Mouse (Mus musculus) C2C12 (cell line): Measurements from ENCODE around the gene Trpm2. TPM values are rescaled to one million over a fixed set of nuclear protein-coding genes. Genes with fewer than 3 reads are reported as not detected.

Source experiments
- H3K27me3 ChIP-seq: one replicate; pipeline ENCODE4 v1.6.1; 2011; ENCODE audit not compliant: control insufficient read depth, insufficient read depth, insufficient read length
- H3K36me3 ChIP-seq: one replicate; pipeline ENCODE4 v1.6.1; 2011; ENCODE audit not compliant: control insufficient read depth, insufficient read depth
- H3K4me3 ChIP-seq: one replicate; pipeline ENCODE4 v1.5.1; 2011; ENCODE audit warnings: mild to moderate bottlenecking, control low read depth; ENCODE audit not compliant: poor library complexity, insufficient read depth, severe bottlenecking
- H3K79me2 ChIP-seq: one replicate; pipeline ENCODE4 v1.6.1; 2011; ENCODE audit not compliant: control insufficient read depth, insufficient read depth
- H3K79me3 ChIP-seq: one replicate; pipeline ENCODE4 v1.6.1; 2011; ENCODE audit warnings: low read depth, control low read depth
- H3ac ChIP-seq: one replicate; pipeline ENCODE3; 2011; ENCODE audit warnings: low read depth; ENCODE audit not compliant: control insufficient read depth, insufficient read length
- CEBPB ChIP-seq: IDR thresholded peaks from one replicate; pipeline ENCODE4 v1.6.1; 2011; ENCODE audit warnings: low read depth, mild to moderate bottlenecking, control low read depth, moderate library complexity
- CTCF ChIP-seq: IDR thresholded peaks from one replicate; pipeline ENCODE4 v1.5.1; 2011; ENCODE audit not compliant: control insufficient read depth, insufficient read depth, insufficient read length
- FOSL1 ChIP-seq: IDR thresholded peaks from one replicate; pipeline ENCODE4 v1.8.0; 2011; ENCODE audit warnings: mild to moderate bottlenecking, low read length; ENCODE audit not compliant: poor library complexity, insufficient read depth, severe bottlenecking
- MAX ChIP-seq: IDR thresholded peaks from one replicate; pipeline ENCODE4 v1.6.1; 2011; ENCODE audit warnings: mild to moderate bottlenecking, control low read depth
- MYOD1 ChIP-seq: IDR thresholded peaks from one replicate; pipeline ENCODE4 v1.6.1; 2011; ENCODE audit warnings: low read depth; ENCODE audit not compliant: control insufficient read depth, insufficient read length
- MYOG ChIP-seq: IDR thresholded peaks from one replicate; pipeline ENCODE4 v1.6.1; 2011; ENCODE audit not compliant: control insufficient read depth, insufficient read length; ENCODE audit errors: extremely low read depth
- USF1 ChIP-seq: IDR thresholded peaks from one replicate; pipeline ENCODE4 v1.6.1; 2011; ENCODE audit warnings: low read depth, mild to moderate bottlenecking, control low read depth, moderate library complexity
- polyA plus RNA-seq: library from polyadenylated mRNA; unstranded; fragments of >200 nt; fragmentation: generic; extraction: Trizol; gene quantifications from one replicate; pipeline ENCODE4 v1.2.1, GENCODE M21; 2012; ENCODE audit warnings: missing spikeins

The Trpm2 gene
- polyA plus RNA-seq, 1 experiment = 0.02 TPM

- H3K79me3 ChIP-seq = no peaks in the 10 kb centered on the region
- H3K79me2 ChIP-seq = no peaks in the 10 kb centered on the region
- no peak overlapping the region for H3K4me3 ChIP-seq
- H3K36me3 ChIP-seq = peaks cover 50% of the 10 kb centered on the region
- H3ac ChIP-seq = no peak overlapping the region
- TF ChIP-seq MYOG (no peak), CTCF (no peak), CEBPB (no peak), MAX (no peak), FOSL1 (no peak), USF1 (no peak), MYOD1 (no peak)
- no peaks in the 10 kb centered on the region for H3K27me3 ChIP-seq
These were observed 25.3 kb upstream of the Trpm2 start for GRCm38 (mm10) chr10:77995639-77996038.

- Histone ChIP-seq H3K4me3 (no peak overlapping the region), H3K79me2 (no peaks in the 10 kb centered on the region), H3K36me3 (peaks cover 26% of the 10 kb centered on the region), H3K79me3 (no peaks in the 10 kb centered on the region), H3ac (no peak overlapping the region), H3K27me3 (no peaks in the 10 kb centered on the region)
- TF ChIP-seq CEBPB (no peak), MAX (no peak), CTCF (no peak), FOSL1 (no peak)
These were observed 15.4 kb upstream of the Trpm2 start for GRCm38 (mm10) chr10:77985775-77986174.

- no peaks in the 10 kb centered on the region for H3K79me2 ChIP-seq
- H3K36me3 ChIP-seq = peaks cover 16% of the 10 kb centered on the region
These were observed 14.3 kb upstream of the Trpm2 start for GRCm38 (mm10) chr10:77984660-77985059.

GRCm38 (mm10) chr10:77978351-77979350, 8.3 kb upstream of the Trpm2 start, which contains the start of gene 1810043G02Rik:
TSS of gene 1810043G02Rik (plus strand) at chr10:77978524.
- Histone ChIP-seq H3K36me3 (peaks cover 3% of the 10 kb centered on the region), H3ac (peak within 1 kb of the TSS; percentile 98), H3K79me3 (no peaks in the 10 kb centered on the region), H3K4me3 (peak within 1 kb of the TSS; percentile 53), H3K27me3 (no peaks in the 10 kb centered on the region), H3K79me2 (peaks cover 5% of the 10 kb centered on the region)
- TF ChIP-seq MAX (peak; percentile 76), CEBPB (no peak), MYOG (no peak), MYOD1 (no peak)

More at GRCm38 (mm10) chr10:77984660-77985059, 14.3 kb upstream of the Trpm2 start:
- Histone ChIP-seq H3ac (no peak overlapping the region), H3K4me3 (no peak overlapping the region), H3K27me3 (no peaks in the 10 kb centered on the region), H3K79me3 (no peaks in the 10 kb centered on the region)
- peak; percentile 54 for TF ChIP-seq CTCF
- no peak for TF ChIP-seq FOSL1

GRCm38 (mm10) chr10:77976458-77977150, 6.2 kb upstream of the Trpm2 start:
- Histone ChIP-seq H3K36me3 (no peaks in the 10 kb centered on the region), H3K4me3 (no peak overlapping the region), H3ac (no peak overlapping the region), H3K27me3 (no peaks in the 10 kb centered on the region), H3K79me3 (no peaks in the 10 kb centered on the region), H3K79me2 (peaks cover 5% of the 10 kb centered on the region)
- TF ChIP-seq CEBPB (no peak), USF1 (no peak)

- Histone ChIP-seq H3K79me3 (no peaks in the 10 kb centered on the region), H3ac (no peak overlapping the region), H3K4me3 (no peak overlapping the region), H3K79me2 (peaks cover 5% of the 10 kb centered on the region), H3K36me3 (no peaks in the 10 kb centered on the region), H3K27me3 (peaks cover 2% of the 10 kb centered on the region)
- TF ChIP-seq MAX (no peak), CTCF (no peak), FOSL1 (no peak), MYOD1 (no peak), CEBPB (no peak), MYOG (no peak), USF1 (no peak)
These were observed 5.3 kb upstream of the Trpm2 start for GRCm38 (mm10) chr10:77975653-77976052.
